Mouse (Mus musculus) 416B (cell line): ENCODE measurements at regions not wholly inside any gene's neighbourhood (a gene's known extent, or its start where the extent isn't known, plus 50 kb on each side); places are given as distances from the start of the nearest gene placed in this dataset.

Source experiments
- DNase-seq: peaks from one replicate; pipeline ENCODE4 v3.0.0; 2011; ENCODE audit warnings: low read depth

DNA sequence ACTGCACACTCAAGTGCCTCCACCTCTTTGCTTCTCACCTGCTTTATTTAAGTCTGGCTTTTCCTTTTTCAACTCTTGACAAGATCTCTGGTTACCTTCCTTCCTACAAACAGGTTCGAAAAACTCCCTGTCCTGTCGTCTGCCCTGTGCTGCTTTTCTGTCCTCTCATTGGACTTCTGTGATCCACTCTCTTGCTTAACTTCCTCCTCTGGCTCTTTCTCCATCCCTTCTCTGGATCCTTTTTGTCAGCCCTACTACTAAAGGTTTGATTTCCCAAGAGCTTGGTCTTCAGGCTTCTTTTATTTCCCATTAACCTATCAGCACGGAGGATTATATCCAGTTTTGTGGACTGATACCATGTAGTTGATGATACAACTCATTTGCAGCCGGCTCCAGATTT, 149.8 kb downstream of the Satb1 start:
- no peak for DNase-seq

GRCm38 (mm10) chr17:51682368-51682767, 150.7 kb downstream of the Satb1 start:
- DNase-seq = no peak

DNA sequence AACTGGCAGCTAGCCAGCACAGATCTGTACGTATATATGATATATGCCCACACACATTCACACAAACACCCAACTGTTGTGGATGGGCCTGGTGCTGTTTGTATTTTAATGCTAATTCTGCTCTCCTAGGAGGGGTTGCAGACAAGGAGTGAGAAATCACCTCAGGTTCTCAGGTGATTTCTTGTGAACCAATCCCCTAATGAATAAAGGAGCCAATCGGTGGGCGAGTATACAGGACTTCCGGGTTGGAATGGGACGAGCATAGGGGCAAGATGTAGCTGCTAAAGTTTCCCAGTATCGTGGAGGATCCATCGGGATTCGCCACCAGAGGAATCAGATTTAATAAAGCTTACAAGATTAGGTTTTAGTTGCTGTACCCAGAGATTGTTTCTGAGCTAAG, 155.6 kb downstream of the Satb1 start:
- no peak for DNase-seq

DNA sequence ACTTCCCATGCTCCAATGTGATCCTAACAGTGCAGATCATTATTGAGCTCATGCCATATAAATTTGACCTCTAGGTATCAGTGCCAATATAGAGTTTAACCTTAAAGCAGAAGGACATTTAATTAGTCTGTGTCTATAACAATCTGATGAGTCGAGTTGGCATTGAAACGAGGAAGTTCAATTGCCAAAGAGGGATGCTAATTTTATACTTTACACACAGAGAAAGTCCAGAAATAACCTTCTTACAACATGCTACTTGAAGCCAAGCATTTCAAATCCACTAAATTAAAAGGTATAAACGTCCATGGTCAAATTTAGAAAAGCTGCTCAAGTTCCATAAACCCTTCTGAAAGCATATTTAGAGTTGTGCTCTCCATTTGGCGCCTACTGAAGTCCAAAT, 174.7 kb downstream of the Satb1 start:
- DNase-seq = peak; percentile 25

DNA sequence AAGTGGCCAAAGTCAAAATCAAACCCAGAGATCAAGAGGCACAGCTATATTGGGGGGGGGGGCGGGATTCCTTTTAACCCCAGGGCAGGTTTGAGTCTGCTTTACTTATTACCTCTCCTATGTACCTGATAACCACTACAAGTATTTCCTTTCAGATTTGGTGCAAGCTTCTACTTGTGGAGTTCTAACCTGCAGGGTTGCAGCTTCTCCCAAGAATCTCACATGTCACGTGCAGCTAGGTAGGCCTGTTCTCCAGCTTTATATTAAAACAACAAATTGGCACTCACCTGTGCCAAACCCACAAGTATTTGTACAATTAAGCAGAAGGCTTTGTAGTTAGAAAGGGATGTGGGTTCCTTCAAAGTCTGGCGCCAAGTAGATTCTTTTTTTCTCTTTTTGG, 179.2 kb downstream of the Satb1 start:
- no peak for DNase-seq

- no peak for DNase-seq
Observed at GRCm38 (mm10) chr17:51651880-51652279, 181.2 kb downstream of the Satb1 start.

- DNase-seq = no peak
Observed at GRCm38 (mm10) chr17:51649213-51649815, 183.8 kb downstream of the Satb1 start.

DNA sequence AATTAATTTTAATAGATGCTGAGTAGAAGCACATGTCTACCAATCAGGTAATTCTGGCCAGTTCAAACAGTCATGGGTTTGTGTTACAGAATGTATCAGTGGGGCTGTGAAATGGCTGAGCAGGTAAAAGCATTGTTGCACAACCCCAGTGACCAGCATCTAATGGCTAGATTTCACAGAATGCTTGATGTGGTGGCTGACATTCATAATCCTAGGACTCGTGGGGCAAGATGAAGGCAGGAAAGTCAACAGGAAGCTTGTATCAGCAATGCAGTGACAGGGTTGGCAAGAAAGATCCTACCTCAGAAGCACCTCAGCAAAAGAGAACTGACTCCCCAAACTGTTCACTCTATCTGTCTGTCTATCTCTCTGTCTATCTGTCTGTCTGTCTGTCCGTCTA, 186.7 kb downstream of the Satb1 start:
- no peak for DNase-seq

GRCm38 (mm10) chr17:51645866-51646265, 187.2 kb downstream of the Satb1 start:
- no peak for DNase-seq

DNA sequence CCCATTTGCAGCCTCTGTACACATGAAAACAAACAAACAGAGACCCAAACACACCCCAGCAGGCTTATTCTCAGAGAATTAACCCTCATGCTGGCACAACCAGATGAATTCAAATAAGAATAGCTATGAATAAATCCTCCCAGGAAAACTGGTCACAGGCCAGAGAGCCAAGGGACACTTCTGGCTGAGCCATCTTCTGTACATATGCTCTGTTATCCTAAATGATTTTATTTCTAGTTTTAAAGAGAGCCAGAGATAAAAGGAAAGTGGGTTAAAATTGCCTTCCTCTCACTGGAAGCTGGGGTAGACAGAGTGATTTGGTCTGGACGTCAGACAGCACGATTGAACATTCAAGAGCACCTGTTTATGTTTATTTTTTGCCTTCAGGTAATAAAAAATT, 190.4 kb downstream of the Satb1 start:
- DNase-seq = no peak

- no peak for DNase-seq
Observed at GRCm38 (mm10) chr17:51635913-51636312, 197.2 kb downstream of the Satb1 start.

GRCm38 (mm10) chr17:51631574-51631973, 201.5 kb downstream of the Satb1 start:
- no peak for DNase-seq

- DNase-seq = no peak
Observed at GRCm38 (mm10) chr17:51620528-51620927, 212.6 kb downstream of the Satb1 start.

DNA sequence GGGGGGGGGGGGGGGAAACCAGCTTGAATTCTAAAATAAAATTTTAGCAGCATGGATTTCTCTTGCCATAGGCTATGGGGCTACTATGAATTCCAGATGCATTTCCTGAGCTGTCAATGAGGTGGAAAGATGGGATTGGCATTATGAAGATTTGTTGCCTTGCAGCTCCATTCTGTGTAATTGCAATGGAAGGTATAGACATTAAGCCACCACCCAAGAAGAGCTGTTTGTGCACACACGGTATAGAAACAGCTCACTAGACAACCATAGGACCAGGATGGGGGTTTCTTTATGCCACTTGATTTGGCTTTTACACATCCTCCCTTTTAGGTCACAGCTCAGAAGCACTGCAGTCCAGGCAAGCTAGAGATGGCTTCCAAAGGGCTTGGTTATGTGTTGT, 247.8 kb downstream of the Satb1 start:
- no peak for DNase-seq

DNA sequence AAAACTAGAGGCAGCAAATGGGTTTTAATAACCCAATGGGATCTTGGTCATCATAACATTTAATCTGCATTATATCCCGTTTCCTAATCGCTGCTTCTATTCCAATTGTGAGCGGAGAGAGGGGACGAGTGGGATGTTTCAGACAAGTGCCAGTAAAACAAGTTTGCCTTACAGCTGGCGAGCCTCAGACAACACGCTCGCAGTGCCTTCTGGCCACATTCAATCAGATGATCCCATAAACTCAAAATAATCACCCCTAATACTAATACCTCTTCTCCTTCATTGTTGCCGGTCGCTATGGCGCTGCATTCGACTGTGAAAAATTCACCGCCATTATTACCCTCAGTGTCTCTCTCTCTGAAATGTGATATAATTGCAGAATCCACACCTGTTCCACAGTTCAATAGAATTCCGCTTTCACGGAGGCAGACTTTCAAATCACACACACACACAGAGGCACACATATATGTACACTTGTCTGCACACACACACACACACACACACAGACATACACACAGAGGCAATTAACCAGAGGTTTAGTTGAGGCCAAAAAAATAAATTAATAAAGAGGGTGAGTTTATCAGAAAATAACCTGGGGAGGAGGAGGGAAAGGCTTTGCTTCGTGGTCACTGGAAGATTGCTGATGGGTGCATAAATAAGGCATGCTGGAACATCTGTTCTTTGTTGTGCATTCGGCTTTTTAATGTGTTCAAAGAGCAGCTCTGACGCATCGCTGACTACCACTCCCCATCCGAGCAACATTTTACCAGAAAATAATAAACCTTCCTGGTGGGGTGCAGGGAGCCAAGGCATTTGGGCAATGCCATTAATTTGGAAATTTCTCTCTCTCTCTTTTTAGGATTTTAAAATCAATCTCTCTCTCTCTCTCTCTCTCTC, 248.9 kb downstream of the Satb1 start:
- no peak for DNase-seq

GRCm38 (mm10) chr17:51583277-51583676, 249.8 kb downstream of the Satb1 start:
- no peak for DNase-seq

- no peak for DNase-seq
Observed at GRCm38 (mm10) chr17:51555854-51556253, 277.2 kb downstream of the Satb1 start.

- no peak for DNase-seq
Observed at GRCm38 (mm10) chr17:51554446-51554845, 278.6 kb downstream of the Satb1 start.

GRCm38 (mm10) chr17:51552277-51553015, 280.6 kb downstream of the Satb1 start:
- no peak for DNase-seq

- no peak for DNase-seq
Observed at GRCm38 (mm10) chr17:51546999-51547398, 286.1 kb downstream of the Satb1 start.

DNA sequence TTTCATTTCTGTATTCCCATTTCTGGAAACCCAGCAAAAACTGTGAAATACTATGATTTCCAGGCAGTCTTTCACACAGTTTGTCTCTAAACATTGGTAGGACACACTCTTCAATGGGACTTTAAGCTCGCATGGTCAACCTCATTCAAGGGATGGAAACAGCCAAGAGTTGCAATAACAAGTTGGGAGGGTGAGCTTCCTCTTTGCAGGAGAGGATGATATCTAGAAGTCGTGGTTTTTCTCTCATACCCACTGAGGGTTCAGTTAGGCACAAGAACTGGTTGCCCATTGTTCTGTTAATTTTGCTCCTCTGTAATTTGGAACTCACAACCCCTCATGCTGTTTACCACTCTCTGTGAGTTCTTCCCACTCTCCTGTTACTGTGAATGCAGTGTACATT, 290.5 kb downstream of the Satb1 start:
- DNase-seq = peak; percentile 60

- DNase-seq = no peak
Observed at GRCm38 (mm10) chr17:51534678-51535077, 298.4 kb downstream of the Satb1 start.

- DNase-seq = no peak
Observed at GRCm38 (mm10) chr17:51534270-51534669, 298.8 kb downstream of the Satb1 start.
